Mouse (Mus musculus) bone marrow, adult 2 months (tissue): ENCODE data around the gene Armc3.

Experiments used
- CTCF ChIP-seq: fragments of 200-500 bp; IDR thresholded peaks from 2 replicates; pipeline ENCODE4 v1.5.1; 2011; ENCODE audit warnings: low read length, control low read depth; ENCODE audit not compliant: control insufficient read depth, insufficient read depth
- POLR2A ChIP-seq: fragments of 200-500 bp; IDR thresholded peaks from 2 replicates; pipeline ENCODE4 v1.6.1; 2011; ENCODE audit warnings: low read depth, mild to moderate bottlenecking, control low read depth, low read length, borderline replicate concordance; ENCODE audit not compliant: control insufficient read depth

DNA sequence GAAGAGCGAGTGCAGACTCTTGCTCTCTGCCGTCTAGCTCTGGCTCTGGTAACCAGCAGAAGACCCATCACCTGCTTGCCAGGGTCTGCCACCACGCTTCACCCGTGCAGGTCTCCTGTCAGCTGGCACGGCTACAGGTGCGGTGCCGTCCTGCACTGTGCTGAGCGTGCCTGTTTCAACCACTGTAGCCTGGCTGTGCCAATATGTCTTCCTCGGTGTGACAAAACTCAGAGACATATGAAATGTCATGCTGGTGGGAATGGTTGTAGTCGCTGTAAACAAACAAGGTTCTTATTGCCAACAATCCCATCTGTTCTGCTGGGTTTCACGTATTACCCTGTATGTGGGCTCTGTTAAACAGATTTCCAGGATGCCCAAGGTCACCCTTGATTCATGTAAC is 81.2 kb downstream of the Armc3 start:
- TF ChIP-seq POLR2A (no peak), CTCF (no peak)
